Mouse (Mus musculus) stomach, postnatal 0 days (tissue): ENCODE data around the gene Phldb1. TPM values are rescaled to one million over a fixed set of nuclear protein-coding genes. Genes with fewer than 3 reads are reported as not detected.
A peak's percentile ranks its signal among the peaks of the same experiment; 100 is the strongest.

ENCODE experiments used
- ATAC-seq: fragments of 200-750 bp; cut with Nextera tagmentation; 2 replicates; pipeline ENCODE4 v1.8.0; 2017; ENCODE audit not compliant: low FRiP score, low TSS enrichment
- DNase-seq: peaks from one replicate; pipeline ENCODE4 v3.0.0-alpha.2; 2016; ENCODE audit warnings: low spot score
- H3K27ac ChIP-seq: fragments of 300-500 bp; sonication (generic); replicated peaks from 2 replicates; pipeline ENCODE4 v1.5.1; 2014; ENCODE audit warnings: mild to moderate bottlenecking, control low read depth
- H3K27me3 ChIP-seq: fragments of 300-500 bp; sonication (generic); 2 replicates; pipeline ENCODE4 v1.6.1; 2014; ENCODE audit warnings: low read length; ENCODE audit not compliant: control insufficient read depth, insufficient read depth
- H3K36me3 ChIP-seq: fragments of 300-500 bp; sonication (generic); 2 replicates; pipeline ENCODE4 v1.6.1; 2014; ENCODE audit warnings: low read length, mixed read lengths; ENCODE audit not compliant: control insufficient read depth, insufficient read depth
- H3K4me1 ChIP-seq: fragments of 300-500 bp; sonication (generic); replicated peaks from 2 replicates; pipeline ENCODE4 v1.6.1; 2014; ENCODE audit warnings: antibody characterized with exemption; ENCODE audit not compliant: control insufficient read depth, insufficient read depth
- H3K4me2 ChIP-seq: fragments of 300-500 bp; sonication (generic); replicated peaks from 2 replicates; pipeline ENCODE4 v1.6.1; 2014; ENCODE audit warnings: low read depth, mild to moderate bottlenecking, control low read depth, moderate library complexity
- H3K4me3 ChIP-seq: fragments of 300-500 bp; sonication (generic); 2 replicates; pipeline ENCODE4 v1.5.1; 2014; ENCODE audit warnings: low read depth, low read length, control low read depth
- H3K9ac ChIP-seq: fragments of 300-500 bp; sonication (generic); 2 replicates; pipeline ENCODE4 v1.6.1; 2014; ENCODE audit warnings: mild to moderate bottlenecking, low read length, control low read depth, mixed read lengths
- H3K9me3 ChIP-seq: fragments of 300-500 bp; sonication (generic); 2 replicates; pipeline ENCODE4 v1.6.1; 2016; ENCODE audit warnings: low read length; ENCODE audit not compliant: control insufficient read depth
- CTCF ChIP-seq: IDR thresholded peaks from 2 replicates; pipeline ENCODE4 v1.5.1; 2016; ENCODE audit warnings: antibody characterized with exemption, low read depth, mild to moderate bottlenecking, moderate library complexity
- EP300 ChIP-seq: optimal IDR thresholded peaks from 2 replicates; pipeline ENCODE3; 2016; ENCODE audit warnings: antibody characterized with exemption
- WGBS: fragments of 180-500 bp; shearing (Covaris S2); extraction: QIAGEN DNeasy Blood & Tissue Kit; methylation state at CpG from one replicate; pipeline ENCODE4 v1.1.7; 2014; 5-methylcytosine and 5-hydroxymethylcytosine counted together
- polyA plus RNA-seq: library from polyadenylated mRNA; unstranded; fragments of >200 nt; fragmentation: Nextera tagmentation; extraction: Ambion mirVana; gene quantifications from 2 replicates; pipeline ENCODE4 v1.2.1, GENCODE M21; 2015

Phldb1 gene
- polyA plus RNA-seq, 1 experiment from 2014 or later = 14.9 TPM

DNA sequence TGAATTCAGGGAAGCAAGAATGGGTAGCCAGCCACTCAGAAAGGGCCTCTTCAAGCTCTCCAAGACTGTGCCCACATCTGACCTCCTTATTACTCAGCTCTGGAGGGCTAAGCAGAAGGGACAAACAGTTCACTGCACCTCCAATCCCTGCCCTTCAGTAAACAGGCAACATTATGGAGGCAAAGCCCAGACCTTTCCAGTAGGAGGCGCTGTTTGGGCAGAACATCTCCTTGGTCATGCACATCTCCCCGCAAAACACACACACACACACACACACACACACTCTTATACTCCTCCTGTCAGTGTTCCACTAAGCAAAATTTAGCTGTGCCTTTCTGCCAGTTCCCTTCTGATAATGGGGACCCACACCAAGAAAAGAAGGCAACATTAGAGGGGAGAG is 25.4 kb downstream of the Phldb1 start:
- Histone ChIP-seq H3K4me1 (0 out of 2 replicates have a peak, but pooled peaks cover 6% of the 10 kb centered on the region), H3K4me2 (no peak overlapping the region), H3K27ac (no peak overlapping the region; the same call in 1 of the 2 replicates), H3K36me3 (peaks cover 4% of the 10 kb centered on the region), H3K9me3 (no peaks in the 10 kb centered on the region), H3K4me3 (no peak overlapping the region), H3K27me3 (no peaks in the 10 kb centered on the region), H3K9ac (no peak overlapping the region)
- ATAC-seq = no peak
- WGBS = 52% methylated on average over 2 of the region's 2 CpGs
- TF ChIP-seq CTCF (peak; percentile 78), EP300 (no peak)
- DNase-seq = peak; percentile 60

- peaks cover 5% of the 10 kb centered on the region for H3K36me3 ChIP-seq
- H3K4me1 ChIP-seq = 0 out of 2 replicates have a peak, but pooled peaks cover 6% of the 10 kb centered on the region
- H3K27me3 ChIP-seq = no peaks in the 10 kb centered on the region
- WGBS = 31% methylated on average over 6 of the region's 6 CpGs
- DNase-seq = no peak
- peak overlapping the region; percentile 38; the same call in 1 of the 2 replicates for H3K4me3 ChIP-seq
- no peak for TF ChIP-seq EP300
- H3K4me2 ChIP-seq = peak overlapping the region; percentile 77
- H3K27ac ChIP-seq = no peak overlapping the region
- H3K9ac ChIP-seq = no peak overlapping the region
- no peak for ATAC-seq
- H3K9me3 ChIP-seq = no peaks in the 10 kb centered on the region
These were observed 26.1 kb downstream of the Phldb1 start for GRCm38 (mm10) chr9:44708925-44709324.

GRCm38 (mm10) chr9:44708429-44708765 is 26.6 kb downstream of the Phldb1 start:
- Histone ChIP-seq H3K4me2 (peak overlapping the region; percentile 77), H3K4me1 (0 out of 2 replicates have a peak, but pooled peaks cover 6% of the 10 kb centered on the region), H3K36me3 (peaks cover 9% of the 10 kb centered on the region), H3K27ac (0 out of 2 replicates have a peak overlapping the region, but pooled peaks have one; percentile 53), H3K9me3 (no peaks in the 10 kb centered on the region), H3K9ac (peak overlapping the region; percentile 48), H3K27me3 (no peaks in the 10 kb centered on the region), H3K4me3 (peak overlapping the region; percentile 38)
- 2% methylated on average over 20 of the region's 24 CpGs for WGBS
- ATAC-seq (peak; percentile 73), DNase-seq (peak; percentile 91)
- TF ChIP-seq CTCF = peak; percentile 68
- no peak for TF ChIP-seq EP300

DNA sequence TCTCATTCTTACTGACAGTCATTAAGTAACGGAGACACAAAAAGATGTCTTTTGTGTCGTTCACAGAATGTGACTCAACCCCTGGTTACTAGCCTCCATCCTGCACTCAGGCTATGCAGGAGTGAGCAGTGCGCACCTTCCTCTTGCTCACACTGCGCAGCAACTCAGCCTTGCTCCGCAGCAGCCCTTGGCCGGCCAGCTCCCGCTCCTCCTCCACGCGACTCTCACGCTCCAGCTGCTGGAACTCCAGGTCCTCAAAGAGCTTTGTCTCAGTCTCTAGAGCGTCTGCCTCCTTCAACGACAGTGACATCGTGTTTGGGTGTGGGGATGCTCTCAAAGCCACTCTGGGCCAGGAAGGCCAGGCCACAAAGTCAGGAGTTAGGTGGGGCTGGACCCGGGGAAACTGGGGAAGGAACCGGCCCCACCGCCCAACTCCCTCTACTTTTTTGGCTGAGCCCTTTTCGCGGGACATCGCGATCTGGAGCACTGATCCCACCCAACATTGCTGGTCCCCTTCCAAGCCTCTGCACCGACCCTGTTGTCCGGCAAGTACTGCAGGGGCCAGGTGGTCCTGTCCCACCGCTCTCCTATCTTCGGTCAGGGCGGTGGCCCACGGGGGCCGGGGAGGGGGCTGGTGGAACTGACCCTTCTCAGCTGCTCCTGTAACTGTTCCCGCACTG is 27.1 kb downstream of the Phldb1 start:
- Histone ChIP-seq H3K4me3 (peak overlapping the region; percentile 38), H3K4me1 (0 out of 2 replicates have a peak, but pooled peaks cover 6% of the 10 kb centered on the region), H3K27ac (0 out of 2 replicates have a peak overlapping the region, but pooled peaks have one; percentile 53), H3K4me2 (peak overlapping the region; percentile 77), H3K9ac (peak overlapping the region; percentile 48), H3K9me3 (no peaks in the 10 kb centered on the region), H3K27me3 (no peaks in the 10 kb centered on the region), H3K36me3 (peaks cover 9% of the 10 kb centered on the region)
- TF ChIP-seq EP300 (no peak), CTCF (no peak)
- 28% methylated on average over 28 of the region's 28 CpGs for WGBS
- ATAC-seq = no peak; the same call in 1 of the 2 replicates
- no peak for DNase-seq

GRCm38 (mm10) chr9:44699730-44700129 is 35.3 kb downstream of the Phldb1 start:
- Histone ChIP-seq H3K4me2 (no peak overlapping the region), H3K36me3 (peaks cover 30% of the 10 kb centered on the region), H3K9me3 (no peaks in the 10 kb centered on the region), H3K9ac (no peak overlapping the region), H3K4me1 (no peaks in the 10 kb centered on the region), H3K27me3 (no peaks in the 10 kb centered on the region), H3K4me3 (no peak overlapping the region), H3K27ac (no peak overlapping the region)
- DNase-seq (no peak), ATAC-seq (no peak)
- TF ChIP-seq CTCF (no peak), EP300 (no peak)
- 74% methylated on average over 5 of the region's 5 CpGs for WGBS

DNA sequence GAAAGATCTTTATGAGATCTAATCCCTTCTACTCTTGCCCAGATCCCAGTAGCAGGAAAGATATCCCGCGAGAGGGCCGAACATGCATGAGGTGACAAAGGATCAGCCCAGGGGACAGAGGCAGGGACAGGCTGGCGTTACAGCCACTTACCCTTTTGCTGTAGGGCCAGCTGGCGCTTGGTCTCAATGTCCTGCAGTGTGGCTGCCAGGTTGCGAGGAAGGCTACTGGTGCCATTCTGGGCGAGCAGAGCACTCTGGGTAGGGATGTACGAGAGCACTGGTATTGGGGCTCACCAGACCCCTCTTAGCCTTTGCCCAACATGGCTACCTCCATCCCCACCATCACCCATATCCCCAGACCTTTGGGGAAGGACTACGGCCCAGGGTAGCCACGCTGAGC is 35.8 kb downstream of the Phldb1 start:
- no peak for TF ChIP-seq CTCF
- no peak for TF ChIP-seq EP300
- H3K9me3 ChIP-seq = no peaks in the 10 kb centered on the region
- ATAC-seq (no peak), DNase-seq (no peak)
- H3K27me3 ChIP-seq = no peaks in the 10 kb centered on the region
- H3K4me2 ChIP-seq = no peak overlapping the region
- WGBS = 85% methylated on average over 10 of the region's 10 CpGs
- no peak overlapping the region for H3K27ac ChIP-seq
- peaks cover 31% of the 10 kb centered on the region for H3K36me3 ChIP-seq
- no peaks in the 10 kb centered on the region for H3K4me1 ChIP-seq
- H3K4me3 ChIP-seq = no peak overlapping the region
- no peak overlapping the region for H3K9ac ChIP-seq
